Mouse (Mus musculus): ENCODE data around the gene 1600012H06Rik. TPM values are rescaled to one million over a fixed set of nuclear protein-coding genes. Genes with fewer than 3 reads are reported as not detected.
"Not testable (repeated sequence)": the region's sequence is repeated elsewhere in the genome, so short reads cannot be mapped to it uniquely, and the experiment has no call there.

1600012H06Rik gene
- 10 to 100 TPM; 16.0 to 18.1 TPM for total RNA-seq (2021)

DNA sequence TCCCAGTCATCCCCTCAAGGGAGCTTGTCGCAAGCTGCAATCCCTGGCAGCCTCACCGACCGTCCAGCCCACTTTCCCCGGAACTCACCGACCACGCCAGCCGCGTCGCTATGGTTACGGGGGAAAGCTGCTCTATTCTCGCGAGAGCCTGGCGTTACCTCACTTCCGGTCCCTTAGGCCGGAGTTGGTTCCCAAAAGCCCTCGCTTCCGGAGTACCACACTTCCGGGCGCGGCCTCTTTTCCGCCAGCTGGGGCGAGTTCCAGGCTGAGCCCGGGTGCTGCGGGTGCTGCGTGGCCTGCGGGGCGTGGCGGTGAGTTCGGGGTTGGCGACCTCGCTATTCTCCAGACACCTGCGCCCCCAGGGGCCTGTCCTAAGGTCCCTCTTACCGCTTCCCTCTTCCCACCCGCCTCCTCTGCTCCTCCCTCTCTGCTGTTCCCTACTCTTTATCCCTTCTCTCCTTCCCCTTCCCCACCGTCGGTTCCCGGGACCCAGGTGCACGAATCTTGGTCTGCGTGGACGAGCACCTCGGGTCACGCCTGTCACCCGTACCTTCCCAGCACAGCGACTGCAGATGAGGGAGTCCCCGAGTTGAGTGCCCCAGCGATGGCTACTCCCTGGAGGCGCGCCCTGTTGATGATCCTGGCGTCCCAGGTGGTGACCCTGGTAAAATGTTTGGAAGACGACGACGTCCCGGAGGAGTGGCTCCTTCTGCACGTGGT is at the start of gene 1600012H06Rik, which contains the start of gene Wdr27:
Gene 1600012H06Rik (plus strand): TSS at position 176 of the 720 bp plus-strand sequence.
Gene Wdr27 (minus strand): TSS at position 150 of the 720 bp plus-strand sequence.
- intact Hi-C loops (cut with DNase I) = no loop called here
- peak; percentile 99 for DNase-seq (ENCODE audit: low spot score in 2 of 2)

GRCm38 (mm10) chr17:14895058-14895457 is 47.9 kb upstream of the 1600012H06Rik start:
- DNase-seq (ENCODE audit: low spot score in 2 of 2); intact Hi-C loops (cut with DNase I): not testable (repeated sequence)

DNA sequence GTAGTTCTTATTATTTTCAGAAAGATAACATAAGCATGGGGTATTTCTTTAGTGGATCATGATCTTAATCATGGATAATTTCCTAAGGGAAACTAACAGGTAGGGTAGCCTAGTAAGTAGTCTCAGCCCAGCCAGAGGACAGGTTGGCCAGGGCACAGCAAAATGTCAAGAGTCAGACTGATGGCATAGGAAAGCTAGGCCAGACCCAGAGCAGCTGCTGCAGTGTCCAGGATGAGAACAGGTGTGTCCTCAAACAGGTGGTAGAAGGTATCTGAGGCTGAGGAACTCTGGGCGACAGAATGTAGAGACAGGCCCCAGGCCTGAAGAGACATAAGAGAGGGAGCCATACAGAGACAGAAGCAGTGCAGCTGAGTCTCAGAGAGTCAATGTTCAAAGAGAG is 44.0 kb upstream of the 1600012H06Rik start:
- intact Hi-C loops (cut with DNase I) = no loop called here
- no peak for DNase-seq (ENCODE audit: low spot score in 2 of 2)

GRCm38 (mm10) chr17:14903212-14903611 is 39.8 kb upstream of the 1600012H06Rik start:
- intact Hi-C loops (cut with DNase I) = loop anchor here (5.0 to 10.0 kb wide), 4 partner anchors 356 to 788 kb away; no protein-coding TSS in a partner anchor
- no peak for DNase-seq (ENCODE audit: low spot score in 2 of 2)

DNA sequence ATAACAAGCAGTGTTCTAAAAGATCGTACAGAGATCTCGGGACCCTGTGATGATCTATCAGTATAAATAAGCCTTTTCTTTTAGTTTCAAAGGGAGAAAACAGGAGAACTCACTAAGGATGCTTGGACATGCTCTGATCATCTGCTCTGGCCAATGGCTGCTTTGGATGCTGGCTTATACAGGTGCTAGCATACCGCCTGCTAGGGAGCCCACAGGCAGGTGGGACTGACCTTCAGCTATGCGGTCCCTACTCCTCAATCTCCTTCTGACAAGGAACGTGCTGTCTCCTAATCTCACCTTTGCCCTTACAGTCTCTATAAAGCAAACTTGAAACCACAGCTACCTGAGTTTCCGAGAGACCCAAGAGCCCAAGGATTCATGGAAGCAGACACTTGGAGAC is 38.8 kb upstream of the 1600012H06Rik start:
- intact Hi-C loops (cut with DNase I) = loop anchor here (5.0 to 10.0 kb wide), 4 partner anchors 357 to 789 kb away; no protein-coding TSS in a partner anchor
- no peak for DNase-seq (ENCODE audit: low spot score in 2 of 2)

DNA sequence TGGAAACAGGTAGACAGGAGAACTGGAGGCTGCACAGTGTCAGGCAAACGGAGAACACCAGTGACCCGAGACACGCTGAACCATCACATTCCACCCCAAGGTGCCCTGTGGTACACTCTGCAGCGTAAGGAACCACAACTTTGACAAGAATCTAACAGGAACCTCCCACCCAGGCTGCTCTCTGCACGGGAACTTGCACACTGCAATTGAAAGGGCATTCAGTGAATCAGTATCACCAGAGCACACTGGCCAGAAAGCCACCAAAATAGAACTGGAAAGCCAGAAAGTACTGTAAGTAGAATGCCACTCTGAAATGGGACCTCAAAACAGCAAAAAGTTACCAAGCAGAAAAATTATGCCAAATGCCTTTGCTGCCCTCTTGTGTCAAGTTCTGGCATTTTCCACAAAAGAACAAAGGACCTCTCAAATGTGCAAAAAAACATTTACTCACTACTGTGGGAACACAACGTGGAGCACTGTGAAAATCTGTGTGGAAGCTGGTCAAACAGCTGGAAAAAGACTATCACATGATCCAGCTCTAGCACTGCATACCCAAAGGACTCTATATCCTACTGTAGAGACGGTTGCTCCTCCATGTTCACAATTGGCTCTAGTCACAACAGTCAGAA is 38.2 kb upstream of the 1600012H06Rik start:
- DNase-seq (ENCODE audit: low spot score in 2 of 2) = peak; percentile 49 to 79
- intact Hi-C loops (cut with DNase I) = loop anchor here (1.0 to 10.0 kb wide), 5 partner anchors 357 to 790 kb away; no protein-coding TSS in a partner anchor

GRCm38 (mm10) chr17:14906611-14907010 is 36.4 kb upstream of the 1600012H06Rik start:
- no peak for DNase-seq (ENCODE audit: low spot score in 2 of 2)
- intact Hi-C loops (cut with DNase I) = loop anchor here (10.0 kb wide), 2 partner anchors 622 to 792 kb away; no protein-coding TSS in a partner anchor

- no peak for DNase-seq (ENCODE audit: low spot score in 2 of 2)
- intact Hi-C loops (cut with DNase I) = loop anchor here (10.0 kb wide), 2 partner anchors 622 to 792 kb away; no protein-coding TSS in a partner anchor
Measured at GRCm38 (mm10) chr17:14907136-14907535, 35.8 kb upstream of the 1600012H06Rik start.

- intact Hi-C loops (cut with DNase I) = loop anchor here (10.0 kb wide), 2 partner anchors 625 to 795 kb away; no protein-coding TSS in a partner anchor
- DNase-seq (ENCODE audit: low spot score in 2 of 2) = no peak
Measured at GRCm38 (mm10) chr17:14909331-14909730, 33.7 kb upstream of the 1600012H06Rik start.

DNA sequence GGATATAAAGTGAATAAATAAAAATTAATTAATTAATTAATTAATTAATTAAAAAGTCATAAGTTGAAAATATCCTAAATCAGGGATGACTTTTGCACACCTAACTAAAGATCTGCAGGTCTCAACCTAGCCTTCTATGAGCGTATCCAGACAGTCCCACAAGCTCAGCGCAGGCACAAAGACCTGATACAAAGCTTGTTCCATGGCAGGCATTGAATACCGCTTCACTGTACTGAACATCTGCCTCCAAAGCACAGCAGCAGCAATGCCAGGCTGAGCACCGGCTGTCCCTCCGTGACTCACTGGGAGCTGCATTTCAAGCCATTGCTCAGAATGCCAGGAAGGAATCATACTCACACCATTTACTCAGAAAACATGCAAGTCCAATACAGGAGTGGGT is 32.2 kb upstream of the 1600012H06Rik start:
- intact Hi-C loops (cut with DNase I) = no loop called here
- DNase-seq (ENCODE audit: low spot score in 2 of 2) = no peak

DNA sequence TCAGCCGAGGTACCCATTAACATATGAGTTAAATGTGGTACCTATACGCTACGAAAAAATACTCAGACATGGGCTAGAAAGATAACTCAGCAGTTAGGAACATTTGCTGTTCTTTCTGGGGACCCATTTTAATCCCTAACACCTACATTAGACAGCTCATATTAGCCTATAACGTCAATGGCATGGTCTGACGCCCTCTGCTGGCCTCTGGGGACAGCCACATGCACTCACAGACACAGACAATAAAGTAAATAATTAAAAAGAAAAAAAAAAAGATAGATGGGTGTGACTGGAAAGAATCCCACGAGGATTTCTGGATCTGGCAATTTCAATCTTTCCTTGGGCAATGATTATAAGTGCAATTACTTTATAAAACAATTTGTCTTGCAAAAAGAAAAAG is 30.6 kb upstream of the 1600012H06Rik start:
- no peak for DNase-seq (ENCODE audit: low spot score in 2 of 2)

DNA sequence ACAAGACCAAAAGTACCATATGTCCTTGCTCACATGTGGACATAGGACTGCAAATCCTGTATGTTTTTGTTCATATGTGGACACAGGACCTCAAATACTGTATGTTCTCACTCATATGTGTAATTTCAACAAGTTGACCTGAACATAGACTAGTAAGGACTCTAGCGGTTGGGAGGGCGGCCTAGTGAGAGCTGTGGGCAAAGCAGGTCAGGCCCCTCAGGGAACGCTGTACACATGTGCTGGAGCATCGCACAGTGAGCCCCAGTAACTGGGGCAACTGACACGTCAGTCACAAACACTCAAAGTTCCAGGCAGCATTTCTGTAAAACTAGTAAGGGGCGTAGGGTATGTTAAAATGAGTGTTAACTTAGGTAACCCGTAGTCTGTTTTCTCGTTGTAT is 30.0 kb upstream of the 1600012H06Rik start:
- intact Hi-C loops (cut with DNase I) = no loop called here
- no peak for DNase-seq (ENCODE audit: low spot score in 2 of 2)

More for the DNA sequence above, 30.6 kb upstream of the 1600012H06Rik start:
- intact Hi-C loops (cut with DNase I) = no loop called here

- no peak for DNase-seq (ENCODE audit: low spot score in 2 of 2)
- intact Hi-C loops (cut with DNase I) = no loop called here
Measured at GRCm38 (mm10) chr17:14914401-14914800, 28.6 kb upstream of the 1600012H06Rik start.

DNA sequence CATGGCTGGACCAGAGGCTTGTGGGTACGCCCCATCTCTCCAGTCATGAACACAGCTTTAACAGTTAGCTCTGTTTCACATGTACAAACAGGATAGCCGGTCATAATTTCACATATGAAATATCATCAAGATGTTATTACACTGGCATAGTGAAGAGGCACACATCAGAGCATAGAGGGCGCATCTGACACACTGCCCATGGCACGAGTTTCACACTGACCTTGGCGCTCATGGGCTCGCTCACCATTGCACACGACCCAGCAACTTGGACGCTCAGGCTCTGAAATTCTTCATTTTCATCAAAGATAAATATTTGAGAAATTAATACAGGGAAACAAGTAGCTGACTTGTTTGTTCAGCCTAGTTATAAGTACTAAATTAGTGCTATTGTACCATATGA is 25.1 kb upstream of the 1600012H06Rik start:
- no peak for DNase-seq (ENCODE audit: low spot score in 2 of 2)
- intact Hi-C loops (cut with DNase I) = no loop called here

DNA sequence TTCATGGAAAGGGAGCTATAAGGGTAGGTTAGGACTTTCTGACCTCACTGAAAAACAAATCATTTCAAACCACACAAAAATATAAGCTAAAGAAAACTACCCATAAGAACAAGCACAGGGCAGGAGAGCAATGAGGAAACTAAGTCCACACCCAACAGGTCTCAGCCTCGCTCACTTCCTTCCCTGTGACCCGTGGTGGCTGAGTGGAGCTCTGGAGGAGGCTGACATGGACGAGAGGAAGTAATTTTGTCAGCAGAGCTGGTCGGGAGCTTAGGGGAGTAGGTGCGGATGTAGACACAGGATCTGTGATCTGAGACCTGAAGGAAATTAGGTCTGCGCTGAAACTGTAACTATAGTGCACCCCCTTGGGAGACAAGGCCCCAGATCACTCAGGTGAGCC is 21.4 kb upstream of the 1600012H06Rik start:
- intact Hi-C loops (cut with DNase I) = no loop called here
- DNase-seq (ENCODE audit: low spot score in 2 of 2) = no peak

- intact Hi-C loops (cut with DNase I) = no loop called here
- DNase-seq (ENCODE audit: low spot score in 2 of 2) = no peak
Measured at GRCm38 (mm10) chr17:14927644-14928218, 15.3 kb upstream of the 1600012H06Rik start.

DNA sequence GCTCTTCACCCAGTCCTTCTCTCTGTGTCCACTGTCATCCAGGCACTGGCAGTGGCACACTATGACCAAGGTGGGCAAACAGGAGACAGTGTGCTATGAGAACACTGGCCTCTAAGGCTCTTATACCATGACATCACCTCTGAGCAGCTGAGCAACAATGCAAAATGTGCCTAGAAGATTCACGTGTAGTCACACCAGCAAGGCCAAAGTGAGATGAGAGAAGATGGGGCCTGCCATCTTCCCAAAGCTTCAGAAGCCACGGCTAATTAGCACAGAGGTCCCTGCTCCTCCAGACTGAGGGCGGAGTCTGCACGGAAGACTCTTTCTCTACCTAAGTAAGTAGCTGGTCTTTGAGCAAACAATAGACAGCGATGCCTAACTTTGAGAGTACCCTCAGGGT is 14.4 kb upstream of the 1600012H06Rik start:
- intact Hi-C loops (cut with DNase I) = no loop called here
- no peak for DNase-seq (ENCODE audit: low spot score in 2 of 2)

- intact Hi-C loops (cut with DNase I) = no loop called here
- DNase-seq (ENCODE audit: low spot score in 2 of 2) = no peak
Measured at GRCm38 (mm10) chr17:14930697-14931096, 12.3 kb upstream of the 1600012H06Rik start.

DNA sequence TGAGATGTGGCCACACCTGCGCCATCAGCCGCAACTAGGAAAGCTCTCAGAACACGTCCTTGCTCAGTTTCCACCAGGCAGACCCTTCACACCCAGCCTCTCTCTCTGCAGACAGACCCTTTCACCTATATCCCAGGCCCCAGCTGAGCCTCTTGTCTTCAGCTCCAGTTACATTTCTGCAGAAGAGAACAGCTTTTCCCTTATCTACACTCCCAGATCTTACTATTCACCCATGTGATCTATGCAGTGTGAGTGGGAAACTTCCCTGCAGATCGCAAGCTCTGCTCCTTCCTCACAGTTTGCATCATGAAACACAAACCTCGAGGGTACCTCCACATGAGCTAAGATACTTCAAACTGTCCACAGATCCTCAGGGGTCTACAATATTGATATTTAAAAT is 11.5 kb upstream of the 1600012H06Rik start:
- intact Hi-C loops (cut with DNase I) = no loop called here
- DNase-seq (ENCODE audit: low spot score in 2 of 2) = no peak

DNA sequence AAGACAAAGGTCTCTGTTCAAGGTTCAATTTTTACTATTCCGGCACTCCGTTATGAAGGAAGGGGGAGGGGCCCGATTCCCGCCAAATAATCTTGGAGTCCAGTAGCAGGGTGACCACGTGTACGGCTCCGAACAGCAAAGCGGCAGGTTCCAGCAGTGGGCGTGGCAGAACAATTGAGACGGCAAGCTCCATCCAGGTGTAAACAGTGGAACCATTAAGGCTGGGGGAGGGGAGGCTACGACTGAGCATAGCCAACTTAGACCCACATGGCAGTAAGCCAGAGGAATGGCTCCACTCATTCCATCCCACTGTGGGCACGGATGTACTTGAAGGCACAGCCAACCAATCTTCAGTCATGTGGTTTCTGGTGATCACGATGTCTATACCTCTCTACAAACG is 7.7 kb upstream of the 1600012H06Rik start:
- DNase-seq (ENCODE audit: low spot score in 2 of 2); intact Hi-C loops (cut with DNase I): not testable (repeated sequence)
